Mouse (Mus musculus): ENCODE results near the gene Sbf1. TPM values are rescaled to one million over a fixed set of nuclear protein-coding genes. Genes with fewer than 3 reads are reported as not detected.
A peak's percentile ranks its signal among the peaks of the same experiment; 100 is the strongest.

The Sbf1 gene
- total RNA-seq, 2 experiments from 2014 or later, result 50.0 to 92.1 TPM

DNA sequence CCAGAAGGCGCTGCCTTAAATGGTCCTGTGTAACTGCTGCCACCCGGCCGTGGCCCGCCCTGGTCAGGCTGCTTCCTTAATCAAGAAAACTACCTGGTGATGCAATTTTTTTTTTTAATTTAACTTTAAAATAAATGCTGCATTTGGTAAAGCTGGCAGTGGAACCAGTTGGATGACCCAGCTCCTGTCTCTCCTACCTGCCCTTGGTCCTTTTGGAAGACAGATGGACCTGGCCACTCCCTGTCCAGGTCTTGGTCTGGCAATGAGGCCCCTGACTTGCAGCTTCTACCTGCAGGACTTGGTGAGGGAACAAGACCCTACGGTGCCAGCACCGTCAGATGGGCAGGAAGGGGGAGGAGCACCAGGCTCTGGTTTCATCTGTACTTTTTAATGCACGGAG, 29.0 kb downstream of the Sbf1 start:
- peak; percentile 6; the same call in 1 of the 2 replicates for ATAC-seq (replicated peaks; ENCODE audit: poor library complexity)

DNA sequence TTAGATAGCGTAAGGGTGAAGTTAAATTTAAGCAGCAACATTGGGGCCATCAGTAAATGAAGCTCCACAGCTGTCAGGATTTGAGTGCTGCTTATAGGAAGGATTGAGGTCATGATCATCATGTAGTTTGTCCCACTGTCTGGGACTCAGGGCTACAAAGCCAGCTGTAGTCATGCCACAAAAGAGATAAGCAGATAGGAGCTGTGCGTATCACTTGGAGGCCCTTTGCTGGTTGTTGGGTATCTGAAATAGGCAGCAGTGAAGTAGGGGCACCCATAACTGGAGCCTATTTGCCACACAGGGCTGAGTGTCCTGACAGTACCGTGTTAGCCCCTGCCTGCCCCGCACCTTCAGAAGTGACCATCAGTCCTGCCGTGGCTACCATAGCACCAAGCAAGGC, 29.6 kb downstream of the Sbf1 start:
- ATAC-seq (replicated peaks; ENCODE audit: poor library complexity), result peak; percentile 81

DNA sequence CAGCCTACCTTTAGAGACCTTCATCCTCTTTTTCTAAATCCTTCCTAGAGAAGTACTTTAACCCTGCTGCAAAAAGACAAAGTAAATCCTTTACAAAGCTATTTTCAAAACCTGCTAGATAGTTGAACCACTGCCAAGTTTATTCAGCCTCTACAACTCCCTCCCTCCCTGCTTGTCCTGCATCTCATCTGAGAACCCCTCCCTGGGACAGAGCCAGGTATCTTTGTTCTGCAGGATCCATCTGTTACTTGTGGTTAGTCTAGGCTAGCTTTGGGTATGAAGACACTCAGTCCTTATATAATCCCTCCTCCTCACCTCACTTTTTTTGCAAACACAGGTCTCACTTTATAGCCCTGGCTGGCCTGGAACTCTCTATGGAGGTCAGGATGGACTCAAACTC, 30.1 kb downstream of the Sbf1 start:
- peak; percentile 72 for ATAC-seq (replicated peaks; ENCODE audit: poor library complexity)

DNA sequence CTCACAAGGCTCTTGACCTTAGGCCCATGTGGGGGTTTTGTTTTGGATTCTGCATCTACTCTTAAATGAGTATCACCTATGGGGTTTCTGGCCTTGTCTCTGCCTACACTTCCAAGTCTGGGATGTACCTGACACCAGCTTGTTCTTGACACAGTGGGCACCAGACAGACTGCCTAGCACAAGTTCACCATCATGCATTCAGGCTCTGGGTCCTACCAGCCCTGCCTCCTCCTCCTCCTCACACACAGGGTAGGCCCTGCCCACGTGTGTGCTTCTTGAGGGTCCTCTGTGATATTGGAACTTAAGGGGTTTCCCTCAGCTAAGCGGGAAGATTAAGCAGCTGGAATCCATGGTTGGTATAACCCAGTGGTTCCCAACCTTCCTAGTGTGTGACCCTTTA, 31.0 kb downstream of the Sbf1 start:
- ATAC-seq (replicated peaks; ENCODE audit: poor library complexity), result no peak

DNA sequence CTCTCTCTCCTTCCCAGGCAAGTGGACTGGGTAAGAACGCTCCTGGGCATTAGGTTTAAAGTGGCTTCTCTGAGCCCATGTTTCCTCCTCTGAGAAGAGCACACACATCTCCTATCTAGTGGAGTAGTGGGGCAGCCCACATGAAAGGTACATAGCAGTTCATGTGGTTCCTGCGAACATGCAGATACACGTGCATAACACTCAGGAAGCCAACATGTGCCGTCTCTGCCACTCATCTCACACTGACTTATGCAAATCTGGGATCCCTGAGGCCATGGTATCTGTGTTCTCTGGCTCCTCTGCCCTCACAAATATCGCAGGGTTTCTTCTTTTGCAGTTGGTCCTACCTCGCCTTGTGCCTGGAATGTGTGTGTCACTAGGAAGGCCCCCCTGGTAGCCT, 32.6 kb downstream of the Sbf1 start:
- no peak for ATAC-seq (replicated peaks; ENCODE audit: poor library complexity)

DNA sequence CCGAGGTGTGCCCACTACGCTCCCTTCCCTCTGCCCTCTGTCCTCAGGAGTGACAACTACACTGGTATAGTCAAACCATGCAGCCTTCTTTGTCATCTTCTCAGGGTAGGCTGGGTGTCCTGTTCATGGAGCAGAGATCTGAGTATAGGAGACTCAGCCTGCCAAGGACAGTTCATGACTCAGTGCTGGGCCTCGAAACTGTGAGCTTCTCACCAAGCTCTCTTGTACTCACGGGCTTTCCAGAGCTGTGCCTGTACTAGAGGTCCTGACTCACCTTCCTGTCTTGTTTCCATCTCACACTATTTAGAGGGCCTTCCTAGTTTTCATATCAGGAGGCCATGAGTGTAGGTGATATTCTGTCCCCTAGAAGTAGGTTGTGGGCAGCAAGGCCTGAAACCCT, 37.7 kb downstream of the Sbf1 start:
- no peak for ATAC-seq (replicated peaks; ENCODE audit: poor library complexity)

DNA sequence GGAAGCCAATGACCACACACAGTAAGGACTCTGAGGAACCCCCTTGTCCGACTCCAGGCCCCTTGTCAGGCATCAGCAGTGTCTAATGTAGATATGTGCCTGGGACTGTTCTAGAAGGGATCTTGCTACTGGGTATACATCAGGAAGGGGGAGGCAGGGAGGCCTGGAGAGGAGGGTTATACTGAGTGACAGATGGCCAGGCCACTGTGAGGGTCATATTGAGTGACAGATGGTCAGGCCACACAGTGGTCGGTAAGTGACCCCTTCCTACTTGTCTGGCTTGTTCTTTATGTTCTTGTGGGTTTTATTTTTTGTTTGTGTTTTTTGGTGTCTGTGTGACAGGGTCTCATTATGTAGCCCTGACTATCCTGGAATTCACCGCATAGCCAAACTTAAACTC, 39.6 kb downstream of the Sbf1 start:
- no peak for ATAC-seq (replicated peaks; ENCODE audit: poor library complexity)

DNA sequence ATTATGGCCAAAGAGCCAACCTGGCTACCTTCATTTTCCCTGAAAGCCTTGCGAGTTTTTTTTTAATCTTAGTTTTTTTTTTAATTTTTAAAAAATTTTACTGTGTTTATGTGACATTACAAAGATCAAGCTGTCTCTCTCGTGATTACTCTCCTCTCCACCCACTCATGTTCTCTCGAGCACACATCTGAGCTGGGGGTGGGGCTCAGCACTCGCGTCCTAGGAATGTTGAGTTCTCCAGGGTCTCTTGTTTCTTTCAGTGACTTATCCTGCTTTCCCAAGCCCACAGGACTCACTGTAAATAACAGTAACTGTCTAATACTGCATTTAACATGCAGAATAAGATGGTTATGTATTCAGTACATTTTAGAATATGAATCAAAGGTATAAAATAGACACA, 50.6 kb downstream of the Sbf1 start:
- no peak for ATAC-seq (replicated peaks; ENCODE audit: poor library complexity)

DNA sequence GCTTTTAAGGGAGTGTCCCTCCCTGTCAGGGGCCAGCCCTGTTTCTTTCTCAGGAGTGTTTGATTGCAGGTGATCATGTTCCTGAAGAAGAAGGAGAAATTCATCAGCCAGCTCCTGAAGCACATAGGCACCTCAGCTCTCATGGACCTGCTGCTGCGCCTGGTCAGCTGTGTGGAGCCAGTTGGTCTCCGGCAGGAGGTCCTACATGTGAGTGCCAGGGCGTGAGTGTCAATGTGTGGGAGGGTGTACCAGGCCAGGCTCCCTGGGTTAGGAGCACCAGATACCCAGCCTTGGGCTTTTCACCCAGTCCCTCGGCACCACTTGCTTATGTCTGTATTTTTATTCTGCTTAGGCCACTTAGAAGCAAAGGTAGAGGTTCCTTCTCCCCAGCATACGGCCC, 56.1 kb downstream of the Sbf1 start:
- ATAC-seq (replicated peaks; ENCODE audit: poor library complexity), result no peak

DNA sequence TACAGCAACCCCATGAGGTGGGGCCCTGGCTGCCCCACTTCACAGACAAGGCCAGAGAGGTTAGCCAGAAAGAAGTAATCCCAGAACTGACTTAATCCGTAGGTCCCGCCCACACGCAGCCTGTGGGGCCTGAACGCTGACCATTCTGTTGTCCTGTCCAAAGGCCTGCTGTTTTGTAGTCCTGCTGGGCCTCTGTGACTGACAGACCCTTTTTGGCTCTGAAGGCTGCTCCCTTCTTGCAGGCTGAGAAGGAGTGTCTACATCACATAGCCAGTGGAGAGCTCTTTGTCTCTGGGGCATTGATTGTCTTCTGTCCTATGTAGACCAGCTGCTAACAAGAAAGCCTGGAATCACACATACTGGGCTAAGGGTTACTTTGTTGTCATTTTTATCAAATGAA, 59.8 kb downstream of the Sbf1 start:
- no peak for ATAC-seq (replicated peaks; ENCODE audit: poor library complexity)

DNA sequence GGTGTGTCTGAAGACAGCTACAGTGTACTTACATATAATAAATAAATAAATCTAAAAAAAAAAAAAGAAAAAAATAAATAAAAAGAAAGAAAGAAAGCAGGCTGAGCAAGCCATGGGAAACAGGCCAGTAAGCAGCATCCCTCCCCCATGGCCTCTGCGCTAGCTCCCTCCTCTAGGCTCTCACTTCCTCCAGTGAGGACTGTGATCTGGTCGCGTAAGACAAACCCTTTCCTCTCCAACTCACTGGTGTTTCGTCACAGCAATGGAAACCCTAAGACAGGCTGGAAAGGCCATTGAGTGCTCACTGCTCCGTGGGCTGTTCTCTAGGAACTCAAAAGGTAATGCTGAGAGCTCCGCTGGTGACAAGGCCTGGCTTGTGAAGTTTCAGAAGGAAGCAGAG, 66.0 kb downstream of the Sbf1 start:
- peak; percentile 64 for ATAC-seq (replicated peaks; ENCODE audit: poor library complexity)

DNA sequence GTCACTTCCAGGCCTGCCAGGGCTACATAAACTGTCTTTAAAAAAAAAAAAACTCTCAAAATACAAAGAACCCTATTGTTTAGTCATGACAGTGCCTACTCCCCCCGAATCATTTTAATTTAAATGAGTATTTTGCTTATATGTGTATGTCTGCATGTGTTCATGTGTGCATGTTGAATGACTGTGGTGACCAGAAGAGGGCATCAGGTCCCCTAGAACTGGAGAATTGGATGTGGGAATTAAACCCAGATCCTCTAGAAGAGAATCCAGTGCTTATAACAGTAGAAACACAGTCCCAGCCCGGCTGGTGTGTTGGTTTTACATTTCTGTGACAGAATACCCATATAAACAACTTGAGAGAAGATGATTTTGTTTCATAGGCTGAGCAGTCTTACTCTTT, 74.1 kb downstream of the Sbf1 start:
- ATAC-seq (replicated peaks; ENCODE audit: poor library complexity), result no peak

DNA sequence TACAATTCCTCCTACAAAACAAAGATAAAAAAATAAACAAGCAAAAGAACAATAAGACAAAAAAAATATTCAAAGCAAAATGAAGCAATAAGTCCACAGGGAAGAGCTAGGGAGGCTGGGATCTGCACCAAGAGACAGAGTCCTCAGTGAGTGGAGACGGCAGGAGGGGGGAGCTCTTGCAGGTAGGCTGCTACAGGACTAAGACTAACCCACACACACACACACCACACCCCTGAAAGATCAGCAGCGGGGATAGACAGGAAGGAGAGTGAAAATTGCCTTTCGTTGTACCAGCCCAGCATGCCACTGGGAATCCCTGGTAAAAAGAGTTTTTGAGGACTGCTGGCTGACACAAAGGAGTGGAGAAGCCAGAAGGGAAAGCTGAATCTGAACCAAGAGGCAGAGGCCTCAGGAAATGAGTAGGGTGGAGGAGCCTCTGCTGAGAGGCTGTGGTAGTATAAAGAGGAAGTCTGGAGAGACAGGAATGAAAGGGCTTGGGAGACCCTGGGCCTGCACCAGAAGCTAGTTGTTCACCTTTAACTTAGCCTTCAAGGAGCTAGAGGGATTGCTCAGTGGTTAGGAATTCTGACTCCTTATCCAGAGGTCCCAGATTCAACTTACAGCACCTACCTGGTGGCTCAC, 75.2 kb downstream of the Sbf1 start:
- peak; percentile 87 for ATAC-seq (replicated peaks; ENCODE audit: poor library complexity)

Other genes starting within 250 kb of the Sbf1 start
- 27.4 and 29.7 TPM in 2 replicates for gene Trabd, start 240.2 kb downstream of the Sbf1 start, total RNA-seq (2015)
- gene Trabd, start 240.2 kb downstream of the Sbf1 start, total RNA-seq (2017), result 38.0 and 38.6 TPM in 2 replicates
- gene Selenoo, start 226.2 kb downstream of the Sbf1 start, total RNA-seq (2015), result 10.1 and 13.4 TPM in 2 replicates
- gene Selenoo, start 226.2 kb downstream of the Sbf1 start, total RNA-seq (2017), result 12.2 and 14.4 TPM in 2 replicates
- gene Tubgcp6, start 192.2 kb downstream of the Sbf1 start, total RNA-seq (2015), result 22.2 and 24.7 TPM in 2 replicates
- 16.6 and 35.5 TPM in 2 replicates for gene Tubgcp6, start 192.2 kb downstream of the Sbf1 start, total RNA-seq (2017)
- gene Hdac10, start 186.6 kb downstream of the Sbf1 start, total RNA-seq (2015), result 4.0 and 5.6 TPM in 2 replicates
- gene Hdac10, start 186.6 kb downstream of the Sbf1 start, total RNA-seq (2017), result 9.8 and 12.0 TPM in 2 replicates
- 0.49 TPM in 1 of 2 replicates, not detected in the other for gene Mapk12, start 174.6 kb downstream of the Sbf1 start, total RNA-seq (2015)
- 0.04 and 0.47 TPM in 2 replicates for gene Mapk12, start 174.6 kb downstream of the Sbf1 start, total RNA-seq (2017)
- not detected in 2 replicates for gene Mapk11, start 165.7 kb downstream of the Sbf1 start, total RNA-seq (2015)
- 0.10 TPM in 1 of 2 replicates, not detected in the other for gene Mapk11, start 165.7 kb downstream of the Sbf1 start, total RNA-seq (2017)
- gene Plxnb2, start 134.5 kb downstream of the Sbf1 start, total RNA-seq (2015), result 12.1 and 12.6 TPM in 2 replicates
- 9.3 and 14.5 TPM in 2 replicates for gene Plxnb2, start 134.5 kb downstream of the Sbf1 start, total RNA-seq (2017)
- gene Dennd6b, start 118.8 kb downstream of the Sbf1 start, total RNA-seq (2015), result 1.6 and 2.4 TPM in 2 replicates
- 1.3 and 2.5 TPM in 2 replicates for gene Dennd6b, start 118.8 kb downstream of the Sbf1 start, total RNA-seq (2017)
- gene Ppp6r2, start 103.8 kb downstream of the Sbf1 start, total RNA-seq (2015), result 8.5 and 11.8 TPM in 2 replicates
- gene Ppp6r2, start 103.8 kb downstream of the Sbf1 start, total RNA-seq (2017), result 9.8 and 11.2 TPM in 2 replicates
- gene Adm2, start 7.4 kb upstream of the Sbf1 start, total RNA-seq (2015), result not detected in 2 replicates
- not detected in 2 replicates for gene Adm2, start 7.4 kb upstream of the Sbf1 start, total RNA-seq (2017)
- not detected in 2 replicates for gene Miox, start 19.1 kb upstream of the Sbf1 start, total RNA-seq (2015)
- not detected in 2 replicates for gene Miox, start 19.1 kb upstream of the Sbf1 start, total RNA-seq (2017)
- 14.0 and 16.6 TPM in 2 replicates for gene Lmf2, start 40.3 kb upstream of the Sbf1 start, total RNA-seq (2015)
- 7.4 and 11.7 TPM in 2 replicates for gene Lmf2, start 40.3 kb upstream of the Sbf1 start, total RNA-seq (2017)
- gene Ncaph2, start 40.4 kb upstream of the Sbf1 start, total RNA-seq (2015), result 82.4 and 115 TPM in 2 replicates
- 96.7 and 97.9 TPM in 2 replicates for gene Ncaph2, start 40.4 kb upstream of the Sbf1 start, total RNA-seq (2017)
- 15.9 and 20.6 TPM in 2 replicates for gene Sco2, start 58.5 kb upstream of the Sbf1 start, total RNA-seq (2015)
- gene Sco2, start 58.5 kb upstream of the Sbf1 start, total RNA-seq (2017), result 14.4 and 14.7 TPM in 2 replicates
- 0.10 and 0.17 TPM in 2 replicates for gene Tymp, start 61.7 kb upstream of the Sbf1 start, total RNA-seq (2015)
- gene Tymp, start 61.7 kb upstream of the Sbf1 start, total RNA-seq (2017), result 0.42 and 0.71 TPM in 2 replicates
- 0.90 and 2.7 TPM in 2 replicates for gene Odf3b, start 64.0 kb upstream of the Sbf1 start, total RNA-seq (2015)
- 1.9 and 3.7 TPM in 2 replicates for gene Odf3b, start 64.0 kb upstream of the Sbf1 start, total RNA-seq (2017)
- 0.07 TPM in 1 of 2 replicates, not detected in the other for gene Klhdc7b, start 69.6 kb upstream of the Sbf1 start, total RNA-seq (2015)
- gene Klhdc7b, start 69.6 kb upstream of the Sbf1 start, total RNA-seq (2017), result under 0.01 TPM in 1 of 2 replicates, not detected in the other
- gene Syce3, start 95.2 kb upstream of the Sbf1 start, total RNA-seq (2015), result not detected in 2 replicates
- not detected in 2 replicates for gene Syce3, start 95.2 kb upstream of the Sbf1 start, total RNA-seq (2017)
- 1.5 and 1.9 TPM in 2 replicates for gene Cpt1b, start 110.6 kb upstream of the Sbf1 start, total RNA-seq (2015)
- gene Cpt1b, start 110.6 kb upstream of the Sbf1 start, total RNA-seq (2017), result 2.3 and 2.5 TPM in 2 replicates
- 0.98 and 3.6 TPM in 2 replicates for gene C730034F03Rik, start 114.3 kb upstream of the Sbf1 start, total RNA-seq (2015)
- gene C730034F03Rik, start 114.3 kb upstream of the Sbf1 start, total RNA-seq (2017), result 3.7 and 5.5 TPM in 2 replicates
- gene Gm44502, start 114.4 kb upstream of the Sbf1 start, total RNA-seq (2015), result 1.1 TPM in 1 of 2 replicates, not detected in the other
- gene Gm44502, start 114.4 kb upstream of the Sbf1 start, total RNA-seq (2017), result 0.04 and 0.68 TPM in 2 replicates
- gene Chkb, start 114.6 kb upstream of the Sbf1 start, total RNA-seq (2015), result 36.0 and 45.7 TPM in 2 replicates
- 16.4 and 24.5 TPM in 2 replicates for gene Chkb, start 114.6 kb upstream of the Sbf1 start, total RNA-seq (2017)
- not detected in 2 replicates for gene Mapk8ip2, start 138.6 kb upstream of the Sbf1 start, total RNA-seq (2015)
- gene Mapk8ip2, start 138.6 kb upstream of the Sbf1 start, total RNA-seq (2017), result not detected in 2 replicates
- 7.1 and 7.3 TPM in 2 replicates for gene Arsa, start 162.1 kb upstream of the Sbf1 start, total RNA-seq (2015)
- gene Arsa, start 162.1 kb upstream of the Sbf1 start, total RNA-seq (2017), result 8.8 and 13.9 TPM in 2 replicates
- gene Shank3, start 184.3 kb upstream of the Sbf1 start, total RNA-seq (2015), result 1.8 and 4.2 TPM in 2 replicates
- 1.3 and 3.1 TPM in 2 replicates for gene Shank3, start 184.3 kb upstream of the Sbf1 start, total RNA-seq (2017)

All from megakaryocyte progenitor cell, adult 5-6 weeks (primary cell).